Mouse (Mus musculus) CH12.LX (cell line): ENCODE measurements around the gene Rgs21. TPM values are rescaled to one million over a fixed set of nuclear protein-coding genes. Genes with fewer than 3 reads are reported as not detected.

Experiments used
- DNase-seq: peaks from one replicate; pipeline ENCODE4 v3.0.0-alpha.2; 2013; ENCODE audit errors: extremely low read depth
- H3K27ac ChIP-seq: 2 replicates; pipeline ENCODE4 v1.5.1; 2012; ENCODE audit warnings: low read depth, mild to moderate bottlenecking, control low read depth, moderate library complexity; ENCODE audit not compliant: insufficient read depth
- H3K27me3 ChIP-seq: replicated peaks from 2 replicates; pipeline ENCODE3; 2012; ENCODE audit warnings: inconsistent platforms
- H3K36me3 ChIP-seq, 2 experiments: replicated peaks in 1 of 2; 2 replicates each; pipeline versions ENCODE3 to v1.6.1; 2012; ENCODE audit warnings: inconsistent platforms in 1 of 2, low read length in 1 of 2, mild to moderate bottlenecking in 1 of 2, mixed read lengths in 1 of 2, moderate library complexity in 1 of 2; ENCODE audit not compliant: control insufficient read depth in 1 of 2, insufficient read depth in 1 of 2
- H3K4me1 ChIP-seq, 2 experiments: 2 replicates each; pipeline ENCODE4 v1.6.1; 2012; ENCODE audit warnings: inconsistent platforms in 1 of 2, moderate library complexity in 1 of 2; ENCODE audit not compliant: insufficient read depth in 2 of 2, control insufficient read depth in 1 of 2
- H3K4me2 ChIP-seq: 2 replicates; pipeline ENCODE4 v1.6.1; 2012; ENCODE audit warnings: low read depth, mild to moderate bottlenecking, control low read depth; ENCODE audit not compliant: poor library complexity, insufficient read depth, severe bottlenecking
- H3K4me3 ChIP-seq, 3 experiments: fragments of 150-350 bp in 1 of 3; sonication (generic) in 1 of 3; replicated peaks in 1 of 3; 2 replicates each; pipeline versions ENCODE3 to v1.5.1; 2011 to 2012; ENCODE audit warnings: low read depth in 2 of 3, low read length in 2 of 3, mild to moderate bottlenecking in 2 of 3, moderate library complexity in 2 of 3, control low read depth in 1 of 3, improper control_type of control experiment in 1 of 3, inconsistent platforms in 1 of 3, mixed read lengths in 1 of 3; ENCODE audit not compliant: poor library complexity in 1 of 3
- H3K79me2 ChIP-seq: replicated peaks from 2 replicates; pipeline ENCODE4 v1.6.1; 2012; ENCODE audit warnings: mild to moderate bottlenecking, moderate library complexity; ENCODE audit not compliant: control insufficient read depth, poor library complexity, insufficient read depth, severe bottlenecking; ENCODE audit errors: extremely low read depth
- H3K9ac ChIP-seq: 2 replicates; pipeline ENCODE4 v1.6.1; 2012; ENCODE audit warnings: low read depth, mild to moderate bottlenecking, control low read depth, moderate library complexity; ENCODE audit not compliant: insufficient read depth
- H3K9me3 ChIP-seq: replicated peaks from 2 replicates; pipeline ENCODE3; 2012; ENCODE audit warnings: low read length, inconsistent platforms, mixed read lengths
- CHD1 ChIP-seq: IDR thresholded peaks from 2 replicates; pipeline ENCODE4 v1.6.1; 2012; ENCODE audit warnings: low read depth, low read length, improper control_type of control experiment, inconsistent platforms
- ETS1 ChIP-seq: conservative IDR thresholded peaks from 2 replicates; pipeline ENCODE4 v1.6.1; 2012; ENCODE audit warnings: low read depth, mild to moderate bottlenecking, inconsistent platforms, low read length, improper control_type of control experiment, moderate library complexity
- GABPA ChIP-seq: IDR thresholded peaks from 2 replicates; pipeline ENCODE4 v1.6.1; 2012; ENCODE audit warnings: low read depth, low read length, improper control_type of control experiment, inconsistent platforms; ENCODE audit not compliant: insufficient replicate concordance
- HCFC1 ChIP-seq: IDR thresholded peaks from 2 replicates; pipeline ENCODE4 v1.6.1; 2012; ENCODE audit warnings: low read depth, mild to moderate bottlenecking, inconsistent platforms, low read length, improper control_type of control experiment
- JUN ChIP-seq: IDR thresholded peaks from 2 replicates; pipeline ENCODE4 v1.6.1; 2011; ENCODE audit warnings: low read depth, mild to moderate bottlenecking, low read length, improper control_type of control experiment, moderate library complexity; ENCODE audit not compliant: insufficient read depth
- KAT2A ChIP-seq: IDR thresholded peaks from 2 replicates; pipeline ENCODE4 v1.6.1; 2012; ENCODE audit warnings: low read length, improper control_type of control experiment, inconsistent platforms; ENCODE audit not compliant: insufficient replicate concordance
- MAFK ChIP-seq: IDR thresholded peaks from 2 replicates; pipeline ENCODE4 v1.6.1; 2011; ENCODE audit warnings: low read length, improper control_type of control experiment; ENCODE audit not compliant: insufficient replicate concordance
- MAX ChIP-seq: IDR thresholded peaks from 2 replicates; pipeline ENCODE4 v1.6.1; 2011; ENCODE audit warnings: low read length, improper control_type of control experiment
- MEF2A ChIP-seq: IDR thresholded peaks from 2 replicates; pipeline ENCODE4 v1.6.1; 2014; ENCODE audit warnings: low read depth, mild to moderate bottlenecking, inconsistent platforms, low read length, improper control_type of control experiment, borderline replicate concordance
- MXI1 ChIP-seq: IDR thresholded peaks from 2 replicates; pipeline ENCODE4 v1.6.1; 2011; ENCODE audit warnings: mild to moderate bottlenecking, low read depth, low read length, improper control_type of control experiment
- NELFE ChIP-seq: IDR thresholded peaks from 2 replicates; pipeline ENCODE4 v1.6.1; 2011; ENCODE audit warnings: low read depth, low read length, improper control_type of control experiment
- NRF1 ChIP-seq: IDR thresholded peaks from 2 replicates; pipeline ENCODE4 v1.6.1; 2014; ENCODE audit warnings: low read depth, mild to moderate bottlenecking, inconsistent platforms, low read length, improper control_type of control experiment, moderate library complexity
- PAX5 ChIP-seq: IDR thresholded peaks from 2 replicates; pipeline ENCODE4 v1.6.1; 2012; ENCODE audit warnings: low read length, inconsistent platforms, mixed read lengths
- POLR2A ChIP-seq: IDR thresholded peaks from 2 replicates; pipeline ENCODE4 v1.6.1; 2011; ENCODE audit warnings: low read depth, mild to moderate bottlenecking, improper control_type of control experiment, low read length
- RAD21 ChIP-seq: IDR thresholded peaks from 2 replicates; pipeline ENCODE4 v1.6.1; 2011; ENCODE audit warnings: low read depth, mild to moderate bottlenecking, low read length, improper control_type of control experiment, moderate library complexity
- SIN3A ChIP-seq: IDR thresholded peaks from 2 replicates; pipeline ENCODE4 v1.6.1; 2012; ENCODE audit warnings: low read length, improper control_type of control experiment, inconsistent platforms
- SMC3 ChIP-seq: IDR thresholded peaks from 2 replicates; pipeline ENCODE4 v1.6.1; 2011; ENCODE audit warnings: low read depth, low read length, improper control_type of control experiment
- TBP ChIP-seq: conservative IDR thresholded peaks from 2 replicates; pipeline ENCODE4 v1.6.1; 2011; ENCODE audit warnings: low read depth, low read length, improper control_type of control experiment
- TCF12 ChIP-seq: IDR thresholded peaks from 2 replicates; pipeline ENCODE4 v1.6.1; 2014; ENCODE audit warnings: low read depth, mild to moderate bottlenecking, inconsistent platforms, low read length, improper control_type of control experiment
- UBTF ChIP-seq: IDR thresholded peaks from 2 replicates; pipeline ENCODE4 v1.6.1; 2012; ENCODE audit warnings: low read depth, mild to moderate bottlenecking, inconsistent platforms, low read length, improper control_type of control experiment, moderate library complexity
- USF1 ChIP-seq: IDR thresholded peaks from 2 replicates; pipeline ENCODE4 v1.6.1; 2014; ENCODE audit warnings: low read depth, mild to moderate bottlenecking, inconsistent platforms, low read length, improper control_type of control experiment
- USF2 ChIP-seq: conservative IDR thresholded peaks from 2 replicates; pipeline ENCODE4 v1.6.1; 2011; ENCODE audit warnings: low read depth, low read length, improper control_type of control experiment
- ZC3H11A ChIP-seq: IDR thresholded peaks from 2 replicates; pipeline ENCODE4 v1.6.1; 2012; ENCODE audit warnings: low read depth, mild to moderate bottlenecking, inconsistent platforms, low read length, improper control_type of control experiment
- dilution Hi-C: fragments of 300-500 bp; cut with MboI; formaldehyde crosslinking; loops from 2 replicates; pipeline ENCODE4 v1.14.3; 2020; ENCODE audit warnings: low sequenced_read_pairs; ENCODE audit not compliant: extremely low pct_unique_long_range_greater_than_20kb, extremely low pct_ligation_motif_present
- in situ Hi-C: fragments of 300-500 bp; cut with MboI; formaldehyde crosslinking; loops from 3 replicates; pipeline ENCODE4 v1.14.3; 2019; ENCODE audit warnings: low sequenced_read_pairs, low pct_ligation_motif_present, low pct_unique_long_range_greater_than_20kb, mixed read lengths
- polyA plus RNA-seq: library from polyadenylated mRNA; unstranded; fragments of >175 nt; gene quantifications from 2 replicates; pipeline ENCODE4 v1.2.1, GENCODE M21; 2012; ENCODE audit warnings: low read depth; ENCODE audit not compliant: insufficient read length
- total RNA-seq, 2 experiments: library from RNA; depleted of rRNA; stranded (reverse); fragments of 300-350 nt in 1 of 2; fragments of >200 nt in 1 of 2; gene quantifications; 2 replicates each; pipeline ENCODE4 v1.2.3; 2012 to 2014

The Rgs21 gene
- total and polyA plus RNA-seq, 3 experiments: 0.07 to 0.09 (median 0.08) TPM

GRCm38 (mm10) chr1:144500423-144500822 lies 67.0 kb downstream of the Rgs21 start:
- Histone ChIP-seq H3K9me3 (no peaks in the 10 kb centered on the region), H3K27ac (no peak overlapping the region), H3K9ac (no peak overlapping the region), H3K36me3 (no peaks in the 10 kb centered on the region), H3K27me3 (no peaks in the 10 kb centered on the region), H3K4me3 (no peak overlapping the region), H3K4me2 (peak overlapping the region; percentile 16; the same call in 1 of the 2 replicates), H3K4me1 (peaks cover 7 to 17% of the 10 kb centered on the region in 2 experiments), H3K79me2 (no peaks in the 10 kb centered on the region)
- in situ Hi-C loops (no loop called here), dilution Hi-C loops (no loop called here)
- peak; percentile 17 for DNase-seq
- no peak for TF ChIP-seq ZC3H11A
- no peak for TF ChIP-seq NELFE

- Histone ChIP-seq H3K9ac (no peak overlapping the region), H3K79me2 (no peaks in the 10 kb centered on the region), H3K4me2 (no peak overlapping the region), H3K9me3 (no peaks in the 10 kb centered on the region), H3K27me3 (no peaks in the 10 kb centered on the region), H3K4me1 (peaks cover 7 to 17% of the 10 kb centered on the region in 2 experiments), H3K27ac (no peak overlapping the region), H3K36me3 (no peaks in the 10 kb centered on the region), H3K4me3 (no peak overlapping the region)
- no peak for DNase-seq
- dilution Hi-C loops (no loop called here), in situ Hi-C loops (no loop called here)
- TF ChIP-seq SIN3A (no peak), MAFK (no peak), MAX (no peak), ETS1 (no peak), POLR2A (no peak), NELFE (no peak), JUN (no peak), NRF1 (no peak), RAD21 (no peak)
These were observed 67.7 kb downstream of the Rgs21 start for GRCm38 (mm10) chr1:144499719-144500118.

GRCm38 (mm10) chr1:144498725-144499124 lies 68.7 kb downstream of the Rgs21 start:
- dilution Hi-C loops: no loop called here
- H3K4me3 ChIP-seq: no peak overlapping the region

More at GRCm38 (mm10) chr1:144498725-144499124, 68.7 kb downstream of the Rgs21 start:
- Histone ChIP-seq H3K79me2 (no peaks in the 10 kb centered on the region), H3K27ac (no peak overlapping the region), H3K4me1 (peaks cover 7 to 17% of the 10 kb centered on the region in 2 experiments), H3K9me3 (no peaks in the 10 kb centered on the region), H3K27me3 (no peaks in the 10 kb centered on the region), H3K4me2 (no peak overlapping the region), H3K9ac (no peak overlapping the region), H3K36me3 (no peaks in the 10 kb centered on the region)
- no peak for TF ChIP-seq USF2
- TF ChIP-seq MAX: no peak
- TF ChIP-seq PAX5: no peak
- no peak for TF ChIP-seq POLR2A
- TF ChIP-seq UBTF: no peak
- no peak for TF ChIP-seq ETS1
- no peak for TF ChIP-seq KAT2A
- no peak for TF ChIP-seq SMC3
- no peak for TF ChIP-seq TCF12
- TF ChIP-seq GABPA: no peak
- no peak for TF ChIP-seq MEF2A
- TF ChIP-seq CHD1: no peak
- no peak for TF ChIP-seq TBP
- no peak for TF ChIP-seq HCFC1
- TF ChIP-seq MXI1: no peak
- TF ChIP-seq USF1: no peak
- TF ChIP-seq SIN3A: no peak
- no peak for DNase-seq
- in situ Hi-C loops: no loop called here
